In genomic region chr1:60659604-60660003, GRCm38 (mm10) we compare ENCODE assay signal across 29 mouse cellular contexts. TPM values are rescaled to one million over a fixed set of nuclear protein-coding genes. Genes with fewer than 3 reads are reported as not detected.
DNase-seq lines count a peak whose midpoint lies in the region; ATAC-seq lines count a peak whose summit lies in the region.
"Had no signal": no experiment of that assay in that cellular context is flagged by ENCODE, and none has a peak within 500 bp of the region (broad histone marks: within the 10 kb centered on the region; RNA-seq: fewer than 3 reads in every experiment).

No protein-coding gene starts in this region.

- H3K36me3 ChIP-seq in liver, embryonic 12.5 days, result no peaks in the 10 kb centered on the region
- H3K36me3 ChIP-seq in liver, embryonic 16.5 days (ENCODE audit: control insufficient read depth, insufficient read depth), result no peaks in the 10 kb centered on the region
- no peaks in the 10 kb centered on the region for H3K36me3 ChIP-seq in forebrain, embryonic 12.5 days (replicated peaks)
- H3K36me3 ChIP-seq: embryonic facial prominence, embryonic 13.5 days; embryonic facial prominence, embryonic 15.5 days; forebrain, embryonic 10.5 days; forebrain, embryonic 15.5 days; G1E had no signal

- H3K4me3 ChIP-seq in liver, embryonic 12.5 days, result no peak overlapping the region
- H3K4me3 ChIP-seq in liver, embryonic 16.5 days (ENCODE audit: low read depth, low read length), result no peak overlapping the region
- H3K4me3 ChIP-seq in forebrain, embryonic 12.5 days (replicated peaks), result no peak overlapping the region
- H3K4me3 ChIP-seq: embryonic facial prominence, embryonic 13.5 days; embryonic facial prominence, embryonic 15.5 days; erythroblast, embryonic 14.5 days; forebrain, embryonic 10.5 days; forebrain, embryonic 13.5 days; forebrain, embryonic 15.5 days had no signal

- H3K27me3 ChIP-seq in liver, embryonic 12.5 days (replicated peaks), result no peaks in the 10 kb centered on the region
- H3K27me3 ChIP-seq in liver, embryonic 16.5 days (ENCODE audit: control insufficient read depth, insufficient read depth, low read depth, low read length), result no peaks in the 10 kb centered on the region
- H3K27me3 ChIP-seq in forebrain, embryonic 12.5 days, result no peaks in the 10 kb centered on the region
- H3K27me3 ChIP-seq: CH12.LX; embryonic facial prominence, embryonic 13.5 days; embryonic facial prominence, embryonic 15.5 days; forebrain, embryonic 13.5 days; forebrain, embryonic 15.5 days; Patski had no signal

- DNase-seq in heart, adult 11 months, result peak; percentile 54
- DNase-seq in heart, adult 18-20 months, result no peak
- no peak for DNase-seq in liver
- DNase-seq in yolk sac, embryonic 10.5 days (ENCODE audit: low spot score), result peak; percentile 32
- no peak for DNase-seq in cerebellum, adult 11 months
- DNase-seq: adrenal gland, adult 8-10 months; adrenal gland, postnatal 14 days; adrenal gland, postnatal 36 days; B cell, adult 2 months; cerebellum, adult 18-20 months; cerebellum, adult 8-10 months; cerebellum, adult 9-11 months; cerebellum, postnatal 14 days; cerebellum, postnatal 36 days; embryo, embryonic 11 days had no signal

- ATAC-seq in liver, embryonic 12.5 days, result 0 out of 2 replicates have a peak, but pooled peaks have one; percentile 30
- peak; percentile 66 for ATAC-seq in liver, embryonic 16.5 days (ENCODE audit: low read depth)
- ATAC-seq in forebrain, embryonic 12.5 days (ENCODE audit: low FRiP score), result no peak
- ATAC-seq: activated CD4-positive, CD25-positive, alpha-beta regulatory T cell, adult 4 months; CD4-positive, CD25-positive, alpha-beta regulatory T cell, adult 4 months; forebrain, embryonic 13.5 days; forebrain, embryonic 15.5 days; Patski had no signal

- H3K4me2 ChIP-seq in liver, embryonic 12.5 days, result no peak overlapping the region
- H3K4me2 ChIP-seq in liver, embryonic 16.5 days (ENCODE audit: low read depth, low read length), result no peak overlapping the region
- no peak overlapping the region for H3K4me2 ChIP-seq in forebrain, embryonic 12.5 days
- H3K4me2 ChIP-seq: embryonic facial prominence, embryonic 13.5 days; embryonic facial prominence, embryonic 15.5 days; forebrain, embryonic 13.5 days; forebrain, embryonic 15.5 days had no signal

- 57% methylated on average over 1 of the region's 1 CpGs for WGBS in liver, embryonic 12.5 days (ENCODE audit: insufficient replicate concordance)
- WGBS in liver, embryonic 16.5 days (ENCODE audit: insufficient replicate concordance), result 57% methylated on average over 1 of the region's 1 CpGs
- 93% methylated on average over 1 of the region's 1 CpGs for WGBS in forebrain, embryonic 12.5 days

- H3K27ac ChIP-seq in liver, embryonic 12.5 days, result no peak overlapping the region
- peak overlapping the region; percentile 59 for H3K27ac ChIP-seq in liver, embryonic 16.5 days (ENCODE audit: low read length)
- no peak overlapping the region for H3K27ac ChIP-seq in forebrain, embryonic 12.5 days
- H3K27ac ChIP-seq: embryonic facial prominence, embryonic 13.5 days; embryonic facial prominence, embryonic 15.5 days; forebrain, embryonic 10.5 days; forebrain, embryonic 13.5 days; forebrain, embryonic 15.5 days had no signal

- no peaks in the 10 kb centered on the region for H3K9me3 ChIP-seq in liver, embryonic 12.5 days (replicated peaks)
- H3K9me3 ChIP-seq in liver, embryonic 16.5 days (replicated peaks; ENCODE audit: control insufficient read depth, low read length), result no peaks in the 10 kb centered on the region
- no peaks in the 10 kb centered on the region for H3K9me3 ChIP-seq in forebrain, embryonic 12.5 days
- H3K9me3 ChIP-seq: embryonic facial prominence, embryonic 13.5 days; embryonic facial prominence, embryonic 15.5 days; forebrain, embryonic 10.5 days; forebrain, embryonic 13.5 days; forebrain, embryonic 15.5 days; G1E had no signal

- no peak overlapping the region for H3K9ac ChIP-seq in liver, embryonic 12.5 days
- H3K9ac ChIP-seq in liver, embryonic 16.5 days (ENCODE audit: low read depth, low read length), result no peak overlapping the region
- H3K9ac ChIP-seq in forebrain, embryonic 12.5 days, result no peak overlapping the region
- H3K9ac ChIP-seq: embryonic facial prominence, embryonic 13.5 days; embryonic facial prominence, embryonic 15.5 days; forebrain, embryonic 13.5 days; forebrain, embryonic 15.5 days had no signal

- H3K4me1 ChIP-seq in liver, embryonic 12.5 days, result peaks cover 27% of the 10 kb centered on the region
- peaks cover 13% of the 10 kb centered on the region for H3K4me1 ChIP-seq in liver, embryonic 16.5 days (ENCODE audit: control insufficient read depth, low read depth, low read length)
- no peaks in the 10 kb centered on the region for H3K4me1 ChIP-seq in forebrain, embryonic 12.5 days
- H3K4me1 ChIP-seq: embryonic facial prominence, embryonic 13.5 days; embryonic facial prominence, embryonic 15.5 days; forebrain, embryonic 10.5 days; forebrain, embryonic 13.5 days; forebrain, embryonic 15.5 days had no signal

RNA-seq across cellular contexts. Expression of gene Cd28, which starts 57.0 kb away (rescaled TPM):
- total RNA-seq in heart, adult 18-20 months (2021), result 10 to 100 TPM; 11.9 to 13.4 TPM
- polyA plus RNA-seq in liver, embryonic 12.5 days (2016; fragmentation: Nextera tagmentation; extraction: Ambion mirVana), result 0.04 and 0.12 TPM in 2 replicates
- 0.06 and 0.08 TPM in 2 replicates for polyA plus RNA-seq in liver, embryonic 16.5 days (2015; fragmentation: Nextera tagmentation; extraction: Ambion mirVana)
- 0.15 TPM in 2 replicates for polyA plus RNA-seq in forebrain, embryonic 12.5 days (2016; fragmentation: Nextera tagmentation; extraction: Ambion mirVana)
- polyA plus RNA-seq: G1E, Patski had no signal

Comparison
In these comparisons a context has a peak if more than half of its experiments do, and no peak if none do; other contexts are left out.
1. DNase-seq: peak in heart, adult 11 months (single experiment) and yolk sac, embryonic 10.5 days (single experiment); none in heart, adult 18-20 months (0 of 2), liver (single experiment) and cerebellum, adult 11 months (single experiment).